Mouse (Mus musculus): ENCODE data around the gene Alk.

GRCm38 (mm10) chr17:72015253-72015652 lies 589.2 kb downstream of the Alk start:
- TF ChIP-seq CTCF (IDR thresholded peaks at IDR 0.05) (no peak), POLR2A (IDR thresholded peaks at IDR 0.05; ENCODE audit: insufficient read depth, low read depth, low read length) (no peak), EP300 (IDR thresholded peaks at IDR 0.05; ENCODE audit: insufficient read depth, low read depth, low read length) (no peak)
